Mouse (Mus musculus): ENCODE results near the gene Grin3b. TPM values are rescaled to one million over a fixed set of nuclear protein-coding genes. Genes with fewer than 3 reads are reported as not detected.
"Not testable (repeated sequence)": the region's sequence is repeated elsewhere in the genome, so short reads cannot be mapped to it uniquely, and the experiment has no call there.

Gene Grin3b
- polyA plus RNA-seq, 1 experiment from 2014 or later, result 0.30 TPM

DNA sequence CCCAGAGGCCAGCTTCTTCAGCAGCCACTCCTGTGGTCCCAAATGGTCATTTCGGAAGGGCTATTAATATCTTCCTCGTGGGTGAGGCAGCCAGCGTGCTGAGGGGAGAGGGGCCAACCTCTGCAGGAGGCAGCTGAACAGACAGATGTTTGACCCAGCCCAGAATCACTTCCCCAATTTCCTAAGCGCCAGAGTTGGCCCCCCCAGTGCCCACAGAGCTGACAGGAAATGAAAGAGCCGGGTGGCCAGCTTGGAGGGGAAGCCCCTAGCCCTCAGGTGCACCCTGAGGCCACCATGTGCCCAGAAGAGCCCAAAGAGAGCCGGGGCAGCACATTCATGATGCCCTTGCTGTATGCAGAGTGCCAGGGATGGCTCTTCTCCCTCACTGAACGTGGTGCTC, 29.8 kb upstream of the Grin3b start:
- peak overlapping the region; percentile 29; the same call in 1 of the 2 replicates for H3K4me3 ChIP-seq
- 53% methylated on average over 7 of the region's 7 CpGs for WGBS
- H3K4me1 ChIP-seq, result peaks cover 80% of the 10 kb centered on the region

DNA sequence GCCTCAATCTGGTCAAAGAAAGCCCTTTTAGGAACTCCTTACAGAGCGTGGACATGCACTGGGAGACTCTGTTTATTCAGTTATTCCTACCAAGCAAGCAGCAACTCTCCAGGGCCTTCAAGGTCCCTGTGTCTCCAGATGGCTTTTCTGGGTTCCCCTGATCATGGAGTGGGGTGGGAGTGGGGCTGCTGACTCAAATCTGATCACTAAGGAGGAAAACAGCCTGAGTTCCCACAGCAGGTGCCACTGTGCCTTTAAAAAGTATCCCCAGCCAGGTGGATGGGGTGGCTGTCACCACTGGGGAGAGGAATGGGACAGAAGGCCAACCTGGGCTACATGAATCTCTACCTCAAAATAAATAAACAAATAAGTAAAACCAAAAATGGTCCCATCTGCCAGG, 27.5 kb upstream of the Grin3b start:
- Histone ChIP-seq H3K27me3 (ENCODE audit: insufficient read depth, poor library complexity, severe bottlenecking) (no peaks in the 10 kb centered on the region), H3K4me3 (peak overlapping the region; percentile 12; the same call in 1 of the 2 replicates), H3K4me1 (peaks cover 80% of the 10 kb centered on the region), H3K9me3 (no peaks in the 10 kb centered on the region), H3K36me3 (peaks cover 66% of the 10 kb centered on the region), H3K27ac (peak overlapping the region; percentile 86; the same call in 1 of the 2 replicates)
- WGBS, result 83% methylated on average over 1 of the region's 1 CpGs
- DNase-seq (ENCODE audit: low spot score), result no peak

More for the DNA sequence above, 29.8 kb upstream of the Grin3b start:
- Histone ChIP-seq H3K27ac (peak overlapping the region; percentile 65; the same call in 1 of the 2 replicates), H3K9me3 (no peaks in the 10 kb centered on the region), H3K27me3 (ENCODE audit: insufficient read depth, poor library complexity, severe bottlenecking) (no peaks in the 10 kb centered on the region), H3K36me3 (peaks cover 68% of the 10 kb centered on the region)
- DNase-seq (ENCODE audit: low spot score), result no peak

DNA sequence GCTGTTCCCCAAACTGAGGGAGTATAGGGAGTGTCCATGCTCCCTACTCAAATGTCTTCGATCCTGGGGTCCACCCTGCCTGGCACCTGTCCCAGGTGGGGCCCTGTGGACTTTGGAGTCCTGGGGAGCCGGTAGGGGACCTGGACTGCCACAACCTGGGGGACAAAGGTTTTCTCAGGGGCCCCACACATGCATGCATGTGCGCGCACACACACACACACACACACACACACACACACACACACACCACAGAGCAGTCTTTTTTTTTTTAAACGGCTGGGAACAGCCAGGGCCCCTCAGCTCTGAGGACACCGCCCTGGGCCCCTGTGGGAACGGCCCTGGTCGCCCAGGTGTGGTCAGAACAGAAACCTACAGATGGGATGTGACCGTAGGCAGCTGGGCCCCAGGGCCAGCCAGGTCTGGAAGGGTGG, 27.0 kb upstream of the Grin3b start:
- Histone ChIP-seq H3K36me3 (peaks cover 63% of the 10 kb centered on the region), H3K4me3 (peak overlapping the region; percentile 12; the same call in 1 of the 2 replicates), H3K4me1 (peaks cover 79% of the 10 kb centered on the region), H3K27ac (peak overlapping the region; percentile 86), H3K27me3 (ENCODE audit: insufficient read depth, poor library complexity, severe bottlenecking) (no peaks in the 10 kb centered on the region), H3K9me3 (no peaks in the 10 kb centered on the region)
- 82% methylated on average over 9 of the region's 9 CpGs for WGBS
- DNase-seq (ENCODE audit: low spot score), result no peak

DNA sequence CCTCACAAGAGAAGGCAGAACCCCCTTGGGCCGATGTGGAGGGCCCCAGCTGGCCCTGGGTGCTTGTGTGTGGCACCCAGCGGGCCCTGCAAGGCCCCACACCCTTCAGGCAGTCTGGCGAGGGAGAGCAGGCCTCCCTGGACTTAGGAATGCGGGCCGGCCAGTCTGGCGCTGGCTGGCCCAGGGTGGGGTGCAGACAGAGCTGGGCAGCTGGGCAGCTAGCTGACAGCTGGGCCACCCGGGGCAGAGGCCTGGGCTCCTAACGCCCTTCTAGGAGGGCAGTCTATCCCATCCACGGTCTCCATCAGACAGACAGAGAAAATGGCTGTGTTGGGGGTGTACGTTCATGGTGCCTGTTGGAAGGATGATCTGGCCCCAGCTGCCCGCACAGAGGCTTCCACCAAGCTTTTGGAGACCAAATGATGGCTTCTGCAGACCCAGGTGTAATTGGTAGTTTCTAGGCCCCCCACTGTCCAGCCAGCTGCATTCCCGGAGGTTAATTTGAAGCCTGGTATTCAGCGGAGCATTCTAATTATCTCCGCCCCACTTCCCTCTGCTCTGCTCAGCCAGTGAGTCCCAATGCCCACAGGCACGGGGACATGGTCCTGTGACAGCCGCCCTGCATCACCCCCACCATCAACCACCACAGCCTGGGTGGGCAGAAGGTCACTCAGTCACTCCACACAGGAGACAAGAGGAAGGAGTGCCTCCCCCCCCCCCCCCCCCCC, 24.8 kb upstream of the Grin3b start:
- no peaks in the 10 kb centered on the region for H3K27me3 ChIP-seq (ENCODE audit: insufficient read depth, poor library complexity, severe bottlenecking)
- peaks cover 63% of the 10 kb centered on the region for H3K36me3 ChIP-seq
- H3K4me3 ChIP-seq, result peak overlapping the region; percentile 30
- H3K4me1 ChIP-seq, result peaks cover 69% of the 10 kb centered on the region
- 35% methylated on average over 16 of the region's 16 CpGs for WGBS
- peak overlapping the region; percentile 86 for H3K27ac ChIP-seq
- no peak for DNase-seq (ENCODE audit: low spot score)
- H3K9me3 ChIP-seq, result no peaks in the 10 kb centered on the region

DNA sequence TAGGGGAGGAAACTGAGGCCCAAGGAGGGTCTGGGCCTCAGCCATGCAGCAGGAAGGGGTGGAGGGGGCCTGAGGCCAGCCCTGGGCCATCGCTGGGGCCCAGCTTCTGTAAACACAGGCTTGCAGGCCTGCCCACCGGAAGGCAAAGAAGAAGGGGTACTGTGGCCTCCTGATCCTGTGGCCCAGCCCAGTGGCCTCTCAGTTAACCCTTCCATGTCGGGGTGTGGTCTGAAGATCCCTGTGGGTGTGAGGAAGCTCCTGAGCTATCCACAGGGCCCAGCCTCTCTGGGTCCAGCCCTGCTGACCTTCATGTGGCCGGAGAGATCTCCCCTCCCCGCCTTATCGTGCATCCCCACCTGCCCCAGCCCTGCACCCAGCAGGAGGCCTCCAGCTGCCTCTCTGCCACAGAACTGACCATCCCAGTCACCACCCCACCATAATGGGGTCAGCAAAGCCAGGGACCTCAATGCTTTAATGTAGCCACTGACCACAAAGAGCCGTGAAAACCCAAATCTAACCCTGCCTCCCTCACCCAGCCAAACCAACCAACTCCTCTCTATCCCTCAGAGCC, 23.7 kb upstream of the Grin3b start:
- H3K4me3 ChIP-seq, result peak overlapping the region; percentile 30
- H3K4me1 ChIP-seq, result peaks cover 61% of the 10 kb centered on the region
- 12% methylated on average over 7 of the region's 7 CpGs for WGBS

DNA sequence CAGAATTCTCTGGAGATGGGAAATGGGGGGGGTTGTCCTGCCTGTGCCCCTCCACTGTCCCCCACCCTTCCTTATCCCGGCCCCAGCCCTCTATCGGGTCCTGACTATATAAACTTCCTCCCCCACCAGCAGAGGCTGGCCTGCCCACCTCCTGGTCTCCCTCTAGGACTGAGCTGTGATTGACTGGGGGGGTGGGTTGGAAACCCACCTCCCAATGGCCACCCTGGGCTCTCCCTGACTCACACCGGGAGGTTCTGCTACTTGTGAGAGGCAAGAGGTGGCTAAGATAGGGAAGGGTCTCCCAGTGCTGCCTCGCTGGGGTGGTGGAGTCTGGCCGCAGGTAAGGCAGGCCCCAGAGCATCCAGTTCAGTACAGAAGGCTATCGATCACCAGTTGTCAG, 23.0 kb upstream of the Grin3b start:
- 66% methylated on average over 6 of the region's 6 CpGs for WGBS
- Histone ChIP-seq H3K27ac (peak overlapping the region; percentile 86), H3K27me3 (ENCODE audit: insufficient read depth, poor library complexity, severe bottlenecking) (no peaks in the 10 kb centered on the region), H3K9me3 (no peaks in the 10 kb centered on the region), H3K4me1 (peaks cover 61% of the 10 kb centered on the region), H3K4me3 (peak overlapping the region; percentile 19; the same call in 1 of the 2 replicates), H3K36me3 (peaks cover 58% of the 10 kb centered on the region)
- no peak for DNase-seq (ENCODE audit: low spot score)

More for the DNA sequence above, 23.7 kb upstream of the Grin3b start:
- Histone ChIP-seq H3K27me3 (ENCODE audit: insufficient read depth, poor library complexity, severe bottlenecking) (no peaks in the 10 kb centered on the region), H3K36me3 (peaks cover 63% of the 10 kb centered on the region), H3K9me3 (no peaks in the 10 kb centered on the region), H3K27ac (peak overlapping the region; percentile 86)
- DNase-seq (ENCODE audit: low spot score), result peak; percentile 96

DNA sequence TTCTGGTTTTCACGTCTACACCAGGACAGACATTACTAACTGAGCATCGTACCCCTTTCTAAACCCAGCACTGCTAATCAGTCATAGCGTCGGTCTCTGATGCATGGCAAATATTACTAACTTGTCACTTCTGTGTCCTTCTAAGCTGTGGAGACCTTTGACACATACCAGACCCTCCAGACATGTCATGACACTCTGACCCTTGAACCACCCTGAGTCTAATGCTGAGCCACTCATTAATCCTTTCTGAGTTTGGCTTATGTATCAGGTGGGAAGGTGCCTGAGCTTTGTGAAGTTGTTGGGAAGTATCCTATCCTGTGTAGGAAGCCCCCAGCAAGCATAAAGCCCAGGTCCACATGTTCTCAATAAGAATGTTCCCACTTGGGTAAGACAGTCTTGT, 20.6 kb upstream of the Grin3b start:
- WGBS, result 72% methylated on average over 4 of the region's 4 CpGs
- Histone ChIP-seq H3K4me1 (peaks cover 48% of the 10 kb centered on the region), H3K4me3 (no peak overlapping the region), H3K27me3 (ENCODE audit: insufficient read depth, poor library complexity, severe bottlenecking) (no peaks in the 10 kb centered on the region), H3K36me3 (peaks cover 74% of the 10 kb centered on the region), H3K27ac (no peak overlapping the region), H3K9me3 (no peaks in the 10 kb centered on the region)
- no peak for DNase-seq (ENCODE audit: low spot score)

DNA sequence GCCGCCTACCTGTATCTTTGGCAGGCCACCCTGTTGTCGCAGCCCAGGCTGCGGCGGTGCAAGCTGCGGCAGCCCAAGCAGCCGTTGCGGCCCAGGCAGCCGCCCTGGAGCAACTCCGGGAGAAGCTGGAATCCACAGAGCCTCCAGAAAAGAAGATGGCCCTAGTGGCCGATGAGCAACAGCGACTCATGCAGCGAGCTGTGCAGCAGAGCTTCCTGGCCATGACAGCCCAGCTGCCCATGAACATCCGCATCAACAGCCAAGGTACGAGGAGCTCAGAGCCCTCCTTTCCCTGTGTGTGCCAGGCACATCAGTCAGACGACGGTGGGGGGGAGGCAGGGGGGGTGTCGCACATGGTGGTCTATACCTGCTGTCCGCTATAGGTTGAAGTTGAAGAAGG, 19.9 kb upstream of the Grin3b start:
- no peak overlapping the region for H3K4me3 ChIP-seq
- no peaks in the 10 kb centered on the region for H3K27me3 ChIP-seq (ENCODE audit: insufficient read depth, poor library complexity, severe bottlenecking)
- no peak overlapping the region for H3K27ac ChIP-seq
- DNase-seq (ENCODE audit: low spot score), result no peak
- 83% methylated on average over 18 of the region's 18 CpGs for WGBS
- peaks cover 42% of the 10 kb centered on the region for H3K4me1 ChIP-seq
- H3K9me3 ChIP-seq, result no peaks in the 10 kb centered on the region
- H3K36me3 ChIP-seq, result peaks cover 69% of the 10 kb centered on the region

DNA sequence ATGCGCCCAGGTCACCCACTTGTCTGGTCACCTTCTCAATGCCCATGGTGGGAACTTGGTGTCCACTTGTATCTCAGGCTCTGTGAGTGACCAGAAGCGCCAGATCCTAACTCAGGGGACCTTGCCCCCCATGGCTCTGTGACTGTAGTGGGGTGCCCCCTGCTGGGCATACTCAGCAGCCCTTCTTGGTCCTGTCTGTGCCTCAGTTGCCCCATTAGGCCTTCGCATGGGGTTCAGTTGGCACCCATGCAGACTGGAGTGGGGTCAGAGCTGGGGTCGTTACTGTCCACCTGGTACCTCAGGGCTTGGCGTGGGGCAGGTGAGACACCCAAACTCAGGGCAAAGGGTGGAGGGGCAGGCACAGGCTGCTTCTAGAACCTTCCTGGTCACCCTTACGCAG, 16.6 kb upstream of the Grin3b start:
- H3K36me3 ChIP-seq, result peaks cover 45% of the 10 kb centered on the region
- no peaks in the 10 kb centered on the region for H3K9me3 ChIP-seq
- WGBS, result 84% methylated on average over 6 of the region's 6 CpGs
- H3K4me3 ChIP-seq, result no peak overlapping the region
- no peaks in the 10 kb centered on the region for H3K27me3 ChIP-seq (ENCODE audit: insufficient read depth, poor library complexity, severe bottlenecking)
- H3K27ac ChIP-seq, result 0 out of 2 replicates have a peak overlapping the region, but pooled peaks have one; percentile 16
- no peak for DNase-seq (ENCODE audit: low spot score)
- peaks cover 30% of the 10 kb centered on the region for H3K4me1 ChIP-seq

DNA sequence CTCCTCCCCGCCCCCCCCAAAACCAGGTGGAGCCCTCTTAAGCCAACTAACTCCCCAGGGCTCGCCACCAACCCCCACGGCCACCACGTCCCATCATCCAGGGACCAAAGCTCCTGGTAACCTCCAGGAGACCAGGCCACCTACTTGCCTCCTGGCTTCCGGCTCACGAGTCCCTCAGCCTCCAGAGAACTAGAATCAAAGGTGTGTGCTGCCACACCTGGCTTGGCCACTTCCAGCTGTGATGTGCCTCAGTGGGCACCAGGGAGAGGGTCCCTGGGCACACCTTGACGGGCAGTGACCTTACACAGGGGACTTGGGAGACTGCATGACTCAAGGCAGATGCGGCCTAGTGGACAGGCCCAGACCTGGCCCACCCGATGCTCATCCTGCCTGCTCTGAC, 14.8 kb upstream of the Grin3b start:
- peak overlapping the region; percentile 24; the same call in 1 of the 2 replicates for H3K27ac ChIP-seq
- no peaks in the 10 kb centered on the region for H3K27me3 ChIP-seq (ENCODE audit: insufficient read depth, poor library complexity, severe bottlenecking)
- no peaks in the 10 kb centered on the region for H3K9me3 ChIP-seq
- no peak overlapping the region for H3K4me3 ChIP-seq
- H3K4me1 ChIP-seq, result peaks cover 26% of the 10 kb centered on the region
- DNase-seq (ENCODE audit: low spot score), result no peak
- 66% methylated on average over 9 of the region's 9 CpGs for WGBS
- peaks cover 28% of the 10 kb centered on the region for H3K36me3 ChIP-seq

DNA sequence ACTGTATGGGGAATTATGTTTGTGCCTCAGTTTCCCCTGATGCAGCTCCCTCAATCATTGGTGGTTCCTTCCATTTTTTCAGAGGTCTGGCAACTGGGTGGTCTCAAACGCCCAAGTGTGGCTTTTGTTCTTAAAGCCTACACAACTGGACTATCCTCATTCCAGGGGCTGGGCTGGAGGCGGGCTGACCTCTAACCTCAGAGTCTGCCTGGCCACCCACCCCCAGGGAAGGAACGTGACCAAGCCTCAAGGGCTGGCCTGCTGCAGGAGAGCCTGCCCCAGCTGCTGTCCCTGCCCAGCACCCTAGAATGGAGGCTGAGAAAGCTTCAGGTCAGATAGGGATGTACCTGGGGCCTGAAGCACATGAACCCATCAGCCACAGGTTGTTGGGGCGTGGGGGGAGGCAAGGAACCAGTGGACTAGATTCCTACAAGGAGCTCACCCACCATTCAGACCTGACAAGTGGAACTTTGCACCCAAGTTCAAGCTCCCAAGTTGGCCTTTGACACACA, 13.8 kb upstream of the Grin3b start:
- Histone ChIP-seq H3K36me3 (peaks cover 24% of the 10 kb centered on the region), H3K27ac (peak overlapping the region; percentile 53), H3K9me3 (no peaks in the 10 kb centered on the region), H3K4me1 (peaks cover 33% of the 10 kb centered on the region), H3K4me3 (no peak overlapping the region), H3K27me3 (ENCODE audit: insufficient read depth, poor library complexity, severe bottlenecking) (no peaks in the 10 kb centered on the region)
- 43% methylated on average over 4 of the region's 4 CpGs for WGBS
- no peak for DNase-seq (ENCODE audit: low spot score)

DNA sequence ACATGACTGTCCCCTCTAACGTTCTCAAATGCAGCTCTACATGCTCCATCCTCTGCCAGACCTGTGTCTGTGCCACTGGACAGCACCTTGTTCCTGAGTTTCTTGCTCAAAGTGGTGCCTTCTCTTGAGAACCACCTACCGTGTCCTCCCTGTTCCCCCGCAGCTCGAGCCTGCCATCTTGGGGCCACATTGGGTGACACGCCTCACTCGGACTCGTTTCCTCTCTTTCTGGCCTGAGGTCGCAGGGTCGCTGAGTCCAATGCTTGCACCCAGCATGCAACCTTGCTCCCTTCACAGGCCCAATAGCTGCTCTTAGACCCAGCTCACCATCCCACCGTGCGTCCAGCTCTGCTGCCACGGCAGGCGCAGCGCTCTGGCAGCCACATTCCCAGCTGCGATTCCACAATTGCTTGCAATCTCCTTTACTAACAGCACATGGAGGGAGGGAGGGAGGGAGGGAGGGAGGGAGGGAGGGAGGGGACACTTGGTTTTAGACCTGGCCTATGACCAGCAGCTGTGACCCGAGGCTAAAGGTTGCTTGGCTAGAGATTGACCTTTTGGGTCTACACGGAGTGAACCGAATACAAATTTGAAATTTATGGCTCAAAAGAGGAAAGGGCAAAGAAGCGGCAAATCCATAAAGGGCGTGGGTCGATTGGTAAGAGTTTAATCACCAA, 12.2 kb upstream of the Grin3b start:
- peaks cover 28% of the 10 kb centered on the region for H3K36me3 ChIP-seq
- peak overlapping the region; percentile 25 for H3K4me3 ChIP-seq
- H3K27me3 ChIP-seq (ENCODE audit: insufficient read depth, poor library complexity, severe bottlenecking), result no peaks in the 10 kb centered on the region
- H3K9me3 ChIP-seq, result no peaks in the 10 kb centered on the region
- DNase-seq (ENCODE audit: low spot score), result peak; percentile 94
- WGBS, result 17% methylated on average over 21 of the region's 21 CpGs
- H3K4me1 ChIP-seq, result peaks cover 33% of the 10 kb centered on the region
- peak overlapping the region; percentile 54; the same call in 1 of the 2 replicates for H3K27ac ChIP-seq

DNA sequence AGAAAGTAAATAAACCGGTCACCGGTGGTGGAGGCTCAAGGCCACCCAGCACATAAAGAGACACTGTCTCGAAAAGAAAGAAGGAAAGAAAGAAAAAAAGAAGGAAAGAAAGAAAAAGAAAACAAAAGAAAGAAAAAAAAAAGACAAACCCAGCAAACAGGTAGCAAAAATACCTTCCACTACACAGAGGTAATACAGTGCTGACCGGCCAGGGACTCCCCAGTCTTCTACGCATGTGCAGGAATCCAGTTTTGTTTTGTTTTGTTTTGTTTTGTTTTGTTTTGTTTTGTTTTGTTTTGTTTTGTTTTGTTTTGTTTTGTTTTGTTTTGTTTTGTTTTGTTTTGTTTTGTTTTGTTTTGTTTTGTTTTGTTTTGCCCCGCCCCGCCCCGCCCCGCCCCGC, 11.1 kb upstream of the Grin3b start:
- not testable (repeated sequence) for H3K9me3 ChIP-seq; H3K27me3 ChIP-seq (ENCODE audit: insufficient read depth, poor library complexity, severe bottlenecking); DNase-seq (ENCODE audit: low spot score); H3K27ac ChIP-seq
- WGBS, result 46% methylated on average over 8 of the region's 10 CpGs
- H3K36me3 ChIP-seq, result peaks cover 32% of the 10 kb centered on the region
- peak overlapping the region; percentile 96 for H3K4me3 ChIP-seq
- H3K4me1 ChIP-seq, result peaks cover 34% of the 10 kb centered on the region

All from heart, embryonic 10.5 days (tissue).